Mouse (Mus musculus): ENCODE data around the gene Tmem164. TPM values are rescaled to one million over a fixed set of nuclear protein-coding genes. Genes with fewer than 3 reads are reported as not detected.

Tmem164 gene
- polyA plus RNA-seq, 1 experiment from 2014 or later: 55.3 TPM

- peaks cover 7% of the 10 kb centered on the region; the same call in 1 of the 2 replicates for H3K4me1 ChIP-seq
- WGBS: 89% methylated on average over 7 of the region's 7 CpGs
Measured at GRCm38 (mm10) chrX:142836399-142836798, 155.2 kb downstream of the Tmem164 start.

GRCm38 (mm10) chrX:142837316-142837715 is 156.1 kb downstream of the Tmem164 start:
- H3K27me3 ChIP-seq (ENCODE audit: insufficient read depth, poor library complexity, severe bottlenecking): peaks cover 4% of the 10 kb centered on the region; the same call in 1 of the 2 replicates
- no peak overlapping the region for H3K27ac ChIP-seq
- DNase-seq (ENCODE audit: low spot score): no peak
- H3K4me1 ChIP-seq: peaks cover 7% of the 10 kb centered on the region; the same call in 1 of the 2 replicates
- H3K4me3 ChIP-seq: no peak overlapping the region
- WGBS: 90% methylated on average over 3 of the region's 3 CpGs
- H3K36me3 ChIP-seq: peaks cover 17% of the 10 kb centered on the region; the same call in 1 of the 2 replicates
- no peaks in the 10 kb centered on the region for H3K9me3 ChIP-seq

More at GRCm38 (mm10) chrX:142836399-142836798, 155.2 kb downstream of the Tmem164 start:
- Histone ChIP-seq H3K27ac (no peak overlapping the region), H3K4me3 (no peak overlapping the region), H3K9me3 (no peaks in the 10 kb centered on the region), H3K36me3 (peaks cover 17% of the 10 kb centered on the region; the same call in 1 of the 2 replicates), H3K27me3 (ENCODE audit: insufficient read depth, poor library complexity, severe bottlenecking) (peaks cover 4% of the 10 kb centered on the region; the same call in 1 of the 2 replicates)
- DNase-seq (ENCODE audit: low spot score): no peak

- no peak overlapping the region for H3K27ac ChIP-seq
- no peak overlapping the region for H3K4me3 ChIP-seq
- H3K9me3 ChIP-seq: no peaks in the 10 kb centered on the region
- H3K36me3 ChIP-seq: peaks cover 16% of the 10 kb centered on the region; the same call in 1 of the 2 replicates
- 74% methylated on average over 2 of the region's 2 CpGs for WGBS
- peaks cover 4% of the 10 kb centered on the region; the same call in 1 of the 2 replicates for H3K27me3 ChIP-seq (ENCODE audit: insufficient read depth, poor library complexity, severe bottlenecking)
- no peak for DNase-seq (ENCODE audit: low spot score)
- H3K4me1 ChIP-seq: peaks cover 4% of the 10 kb centered on the region; the same call in 1 of the 2 replicates
Measured at GRCm38 (mm10) chrX:142838841-142839240, 157.6 kb downstream of the Tmem164 start.

- Histone ChIP-seq H3K9me3 (no peaks in the 10 kb centered on the region), H3K4me1 (peaks cover 2% of the 10 kb centered on the region; the same call in 1 of the 2 replicates), H3K27me3 (ENCODE audit: insufficient read depth, poor library complexity, severe bottlenecking) (peaks cover 4% of the 10 kb centered on the region; the same call in 1 of the 2 replicates), H3K4me3 (no peak overlapping the region), H3K36me3 (peaks cover 14% of the 10 kb centered on the region; the same call in 1 of the 2 replicates), H3K27ac (no peak overlapping the region)
- no peak for DNase-seq (ENCODE audit: low spot score)
- WGBS: 82% methylated on average over 7 of the region's 7 CpGs
Measured at GRCm38 (mm10) chrX:142839411-142839810, 158.2 kb downstream of the Tmem164 start.

GRCm38 (mm10) chrX:142841916-142842315 is 160.7 kb downstream of the Tmem164 start:
- Histone ChIP-seq H3K27ac (no peak overlapping the region), H3K36me3 (no peaks in the 10 kb centered on the region; the same call in 1 of the 2 replicates), H3K9me3 (no peaks in the 10 kb centered on the region), H3K4me1 (no peaks in the 10 kb centered on the region), H3K4me3 (no peak overlapping the region), H3K27me3 (ENCODE audit: insufficient read depth, poor library complexity, severe bottlenecking) (peaks cover 4% of the 10 kb centered on the region; the same call in 1 of the 2 replicates)
- DNase-seq (ENCODE audit: low spot score): no peak
- 75% methylated on average over 4 of the region's 4 CpGs for WGBS

GRCm38 (mm10) chrX:142846266-142846665 is 165.1 kb downstream of the Tmem164 start:
- H3K4me1 ChIP-seq: no peaks in the 10 kb centered on the region
- no peaks in the 10 kb centered on the region for H3K27me3 ChIP-seq (ENCODE audit: insufficient read depth, poor library complexity, severe bottlenecking)
- no peaks in the 10 kb centered on the region for H3K36me3 ChIP-seq
- H3K9me3 ChIP-seq: no peaks in the 10 kb centered on the region
- H3K27ac ChIP-seq: no peak overlapping the region
- WGBS: 78% methylated on average over 6 of the region's 6 CpGs
- no peak overlapping the region for H3K4me3 ChIP-seq
- no peak for DNase-seq (ENCODE audit: low spot score)

GRCm38 (mm10) chrX:142848032-142848431 is 166.8 kb downstream of the Tmem164 start:
- Histone ChIP-seq H3K4me3 (no peak overlapping the region), H3K4me1 (no peaks in the 10 kb centered on the region), H3K27me3 (ENCODE audit: insufficient read depth, poor library complexity, severe bottlenecking) (no peaks in the 10 kb centered on the region), H3K36me3 (no peaks in the 10 kb centered on the region), H3K27ac (no peak overlapping the region), H3K9me3 (no peaks in the 10 kb centered on the region)
- WGBS: 87% methylated on average over 9 of the region's 9 CpGs
- DNase-seq (ENCODE audit: low spot score): no peak

- Histone ChIP-seq H3K27me3 (ENCODE audit: insufficient read depth, poor library complexity, severe bottlenecking) (no peaks in the 10 kb centered on the region), H3K4me1 (no peaks in the 10 kb centered on the region), H3K27ac (no peak overlapping the region), H3K9me3 (no peaks in the 10 kb centered on the region), H3K36me3 (no peaks in the 10 kb centered on the region), H3K4me3 (no peak overlapping the region)
- 93% methylated on average over 2 of the region's 2 CpGs for WGBS
- DNase-seq (ENCODE audit: low spot score): no peak
Measured at GRCm38 (mm10) chrX:142869844-142870243, 188.6 kb downstream of the Tmem164 start.

GRCm38 (mm10) chrX:142882255-142882654 is 201.0 kb downstream of the Tmem164 start:
- WGBS: 85% methylated on average over 5 of the region's 5 CpGs
- no peak for DNase-seq (ENCODE audit: low spot score)
- Histone ChIP-seq H3K27ac (no peak overlapping the region), H3K27me3 (ENCODE audit: insufficient read depth, poor library complexity, severe bottlenecking) (no peaks in the 10 kb centered on the region; the same call in 1 of the 2 replicates), H3K36me3 (no peaks in the 10 kb centered on the region), H3K9me3 (no peaks in the 10 kb centered on the region), H3K4me1 (no peaks in the 10 kb centered on the region), H3K4me3 (no peak overlapping the region)

- 86% methylated on average over 4 of the region's 4 CpGs for WGBS
- H3K36me3 ChIP-seq: no peaks in the 10 kb centered on the region
- no peaks in the 10 kb centered on the region; the same call in 1 of the 2 replicates for H3K27me3 ChIP-seq (ENCODE audit: insufficient read depth, poor library complexity, severe bottlenecking)
- no peak overlapping the region for H3K27ac ChIP-seq
- no peak overlapping the region for H3K4me3 ChIP-seq
- H3K9me3 ChIP-seq: no peaks in the 10 kb centered on the region
- no peaks in the 10 kb centered on the region for H3K4me1 ChIP-seq
- DNase-seq (ENCODE audit: low spot score): no peak
Measured at GRCm38 (mm10) chrX:142883593-142883992, 202.4 kb downstream of the Tmem164 start.

GRCm38 (mm10) chrX:142885962-142886361 is 204.8 kb downstream of the Tmem164 start:
- Histone ChIP-seq H3K27ac (no peak overlapping the region), H3K27me3 (ENCODE audit: insufficient read depth, poor library complexity, severe bottlenecking) (no peaks in the 10 kb centered on the region; the same call in 1 of the 2 replicates), H3K4me3 (no peak overlapping the region), H3K4me1 (no peaks in the 10 kb centered on the region), H3K36me3 (no peaks in the 10 kb centered on the region), H3K9me3 (no peaks in the 10 kb centered on the region)
- no peak for DNase-seq (ENCODE audit: low spot score)
- WGBS: 88% methylated on average over 7 of the region's 7 CpGs

Measured in heart, embryonic 10.5 days (tissue).